Mouse (Mus musculus): ENCODE measurements around the gene Cntnap5a. TPM values are rescaled to one million over a fixed set of nuclear protein-coding genes. Genes with fewer than 3 reads are reported as not detected.

The Cntnap5a gene
- total RNA-seq, 2 experiments from 2014 or later = 13.2 to 15.2 TPM

GRCm38 (mm10) chr1:116353669-116354068, 669.1 kb downstream of the Cntnap5a start:
- DNase-seq (ENCODE audit: low spot score in 2 of 2) = no peak

GRCm38 (mm10) chr1:116365606-116366005, 681.0 kb downstream of the Cntnap5a start:
- DNase-seq (ENCODE audit: low spot score in 2 of 2) = no peak

DNA sequence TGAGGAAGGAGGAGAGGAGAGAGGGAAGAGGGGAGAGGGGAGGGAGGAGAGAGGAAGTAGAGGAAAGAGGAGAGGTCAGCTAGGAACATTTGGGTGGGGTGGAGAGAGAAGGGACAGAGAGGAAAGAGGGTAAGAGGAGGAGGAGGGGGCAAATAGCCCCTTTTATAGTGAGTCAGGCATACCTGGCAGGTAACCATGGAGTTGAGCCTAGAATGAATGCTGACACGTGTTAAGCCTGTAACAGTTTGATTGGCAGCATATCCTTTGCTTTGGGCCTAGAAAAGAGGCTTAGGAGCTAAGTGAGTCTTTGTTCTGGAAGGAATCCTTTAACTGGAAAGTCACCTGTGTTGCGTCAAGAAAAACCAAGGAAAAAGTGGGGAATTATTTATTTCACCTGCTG, 681.6 kb downstream of the Cntnap5a start:
- no peak for DNase-seq (ENCODE audit: low spot score in 2 of 2)

DNA sequence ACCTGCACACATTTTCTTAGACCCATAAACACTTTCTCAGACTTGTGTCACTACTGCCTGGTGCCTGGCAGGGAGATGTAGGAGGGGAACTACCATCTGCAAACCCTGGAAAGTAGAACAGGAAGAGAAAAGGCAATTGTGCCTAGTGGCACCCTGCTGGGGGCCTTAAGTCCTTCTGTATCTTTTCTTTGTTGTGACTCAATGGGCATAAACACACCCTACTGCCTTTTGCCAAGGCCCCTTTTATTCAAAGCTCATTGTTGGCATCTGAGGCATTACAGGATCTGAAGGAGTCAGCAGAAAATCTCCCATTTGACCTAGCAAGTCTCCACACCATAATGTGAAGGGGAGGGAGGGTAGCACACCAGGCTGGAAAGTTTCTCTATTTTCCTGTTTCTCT, 682.2 kb downstream of the Cntnap5a start:
- DNase-seq (ENCODE audit: low spot score in 2 of 2) = no peak

GRCm38 (mm10) chr1:116367572-116367971, 683.0 kb downstream of the Cntnap5a start:
- no peak for DNase-seq (ENCODE audit: low spot score in 2 of 2)

DNA sequence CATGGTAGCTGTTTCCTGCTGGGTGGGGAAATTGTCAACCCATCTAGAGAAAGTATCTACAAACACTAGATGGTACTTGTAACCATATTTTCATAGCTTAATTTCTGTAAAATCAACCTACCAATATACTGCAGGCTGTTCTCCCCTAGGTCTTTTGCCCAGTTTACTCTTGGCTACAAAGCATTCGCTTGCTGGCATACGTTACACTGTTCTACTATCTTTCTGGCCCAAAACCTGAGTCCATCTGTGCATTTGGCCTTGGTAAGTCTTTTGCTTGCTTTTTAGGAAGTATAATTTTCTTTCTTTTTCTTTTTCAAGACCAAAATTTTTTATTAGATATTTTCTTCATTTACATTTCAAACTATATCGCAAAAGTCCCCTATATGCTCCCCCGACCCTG, 686.3 kb downstream of the Cntnap5a start:
- DNase-seq (ENCODE audit: low spot score in 2 of 2) = no peak

GRCm38 (mm10) chr1:116373551-116373950, 689.0 kb downstream of the Cntnap5a start:
- no peak for DNase-seq (ENCODE audit: low spot score in 2 of 2)

DNA sequence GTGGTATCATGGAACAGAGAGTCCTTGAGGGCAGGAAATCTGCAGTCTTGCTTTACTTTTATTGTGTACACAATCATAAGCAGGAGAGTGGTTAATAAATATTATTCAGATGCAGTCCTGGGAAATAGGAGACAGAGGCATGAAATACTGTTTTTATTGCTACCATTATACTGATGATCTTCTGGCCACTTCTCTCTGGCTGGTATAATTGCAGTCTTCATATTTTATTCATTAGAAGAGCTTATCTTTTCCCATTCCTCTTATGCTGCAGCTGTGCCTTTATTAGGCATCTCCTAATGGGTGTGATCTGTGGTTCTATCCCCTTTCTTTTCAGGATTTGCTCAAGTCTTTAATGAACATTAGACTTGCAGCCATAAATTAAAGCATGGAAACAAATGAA, 707.8 kb downstream of the Cntnap5a start:
- no peak for DNase-seq (ENCODE audit: low spot score in 2 of 2)

DNA sequence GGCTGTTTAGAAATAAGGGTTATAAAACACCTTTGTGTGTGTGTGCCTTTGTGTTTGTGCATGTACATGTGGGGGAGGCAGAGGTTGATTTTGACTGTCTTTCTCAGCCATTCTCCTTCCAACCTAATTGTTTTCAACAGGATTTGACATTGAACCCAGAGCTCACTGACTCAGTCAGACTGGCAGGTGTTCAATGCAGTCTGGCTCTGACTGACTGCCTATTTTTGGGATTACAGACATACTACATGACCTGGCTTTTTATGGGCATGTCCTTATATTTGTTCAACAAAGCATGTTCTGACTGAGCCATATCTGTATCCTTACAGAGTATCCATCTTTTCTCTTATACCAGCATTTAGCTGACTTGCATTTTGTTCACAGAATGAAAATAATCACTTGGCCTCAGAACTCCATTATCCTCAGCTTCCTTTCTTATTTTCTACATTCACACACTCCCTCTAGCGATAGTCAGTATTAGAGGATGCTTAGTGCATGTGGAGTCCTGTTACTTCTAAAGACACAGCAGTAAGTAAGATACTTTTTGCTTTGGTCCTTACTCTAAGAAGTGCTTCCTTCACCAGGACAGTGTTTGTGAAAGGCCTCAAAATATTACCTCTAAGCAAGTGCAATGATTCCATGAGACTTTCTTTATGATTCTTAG, 717.6 kb downstream of the Cntnap5a start:
- peak in 1 of 2 experiments; percentile 7 for DNase-seq (ENCODE audit: low spot score in 2 of 2)

- no peak for DNase-seq (ENCODE audit: low spot score in 2 of 2)
These were observed 725.3 kb downstream of the Cntnap5a start for GRCm38 (mm10) chr1:116409836-116410235.

- DNase-seq (ENCODE audit: low spot score in 2 of 2) = peak in 1 of 2 experiments; percentile 7
These were observed 743.8 kb downstream of the Cntnap5a start for GRCm38 (mm10) chr1:116428396-116428795.

DNA sequence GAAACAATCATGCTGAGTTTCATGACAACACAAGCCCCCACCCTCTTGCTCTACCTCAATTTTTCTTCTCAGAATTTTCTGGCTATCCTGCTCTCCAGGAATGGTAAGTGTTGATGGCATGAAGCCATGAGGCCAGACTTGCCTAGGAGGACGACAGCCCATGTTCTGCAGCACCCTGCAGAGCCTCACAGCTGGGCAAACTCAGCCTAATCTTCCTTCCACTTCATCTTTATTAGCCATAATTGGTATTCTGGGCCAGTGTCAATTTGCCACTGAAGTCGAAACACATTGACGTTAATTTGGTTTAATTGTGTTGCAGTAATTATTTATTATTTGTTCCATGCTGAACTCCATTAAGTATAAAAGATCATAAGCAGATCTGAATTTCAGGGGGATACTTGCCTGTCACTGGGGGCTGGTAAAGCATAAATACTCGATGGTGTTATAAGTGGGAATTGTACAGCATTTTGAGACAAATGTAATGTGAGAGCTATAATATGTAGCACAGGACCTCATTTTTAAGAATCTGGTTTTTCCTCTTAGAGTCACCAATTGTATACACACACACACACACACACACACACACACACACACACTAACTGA, 770.7 kb downstream of the Cntnap5a start:
- no peak for DNase-seq (ENCODE audit: low spot score in 2 of 2)

GRCm38 (mm10) chr1:116477703-116478102, 793.1 kb downstream of the Cntnap5a start:
- peak; percentile 28 to 74 for DNase-seq (ENCODE audit: low spot score in 2 of 2)

DNA sequence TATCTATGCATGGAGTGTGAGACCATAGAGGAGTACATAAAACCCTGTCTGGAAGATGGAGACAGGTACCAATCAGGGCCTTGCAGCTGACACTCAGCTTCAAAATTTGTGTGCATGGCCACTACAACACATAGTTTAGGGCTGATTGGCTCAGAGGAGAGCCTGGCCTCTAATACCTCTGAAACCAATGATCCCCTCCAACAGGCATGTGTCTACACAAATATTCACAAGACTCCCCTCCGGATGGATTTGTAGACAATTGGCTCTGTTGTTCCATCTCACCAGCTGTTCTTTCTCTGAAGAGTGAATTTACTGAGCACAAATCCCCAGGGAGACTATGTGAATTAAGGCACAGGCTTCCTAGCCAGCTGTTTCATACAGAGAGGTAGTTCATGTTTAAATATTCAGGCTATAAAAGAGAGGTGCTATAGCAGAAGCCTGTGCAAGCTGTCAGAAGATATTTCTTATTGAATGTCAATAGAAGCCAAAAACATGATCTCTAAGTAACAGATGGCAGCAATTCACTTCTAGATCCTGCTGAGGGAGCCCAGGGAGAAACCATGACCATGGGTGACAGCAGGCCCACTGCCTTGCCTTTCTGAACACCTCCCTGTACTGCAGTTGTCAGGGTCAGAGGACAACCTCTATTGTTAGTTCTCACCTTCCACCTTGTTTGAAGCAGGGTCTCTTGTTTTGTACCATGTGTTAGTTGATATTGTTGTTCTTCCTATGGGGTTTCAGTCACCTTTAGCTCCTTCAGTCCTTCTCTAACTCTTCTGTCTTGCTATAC, 804.4 kb downstream of the Cntnap5a start:
- DNase-seq (ENCODE audit: low spot score in 2 of 2) = peak in 1 of 2 experiments; percentile 21

DNA sequence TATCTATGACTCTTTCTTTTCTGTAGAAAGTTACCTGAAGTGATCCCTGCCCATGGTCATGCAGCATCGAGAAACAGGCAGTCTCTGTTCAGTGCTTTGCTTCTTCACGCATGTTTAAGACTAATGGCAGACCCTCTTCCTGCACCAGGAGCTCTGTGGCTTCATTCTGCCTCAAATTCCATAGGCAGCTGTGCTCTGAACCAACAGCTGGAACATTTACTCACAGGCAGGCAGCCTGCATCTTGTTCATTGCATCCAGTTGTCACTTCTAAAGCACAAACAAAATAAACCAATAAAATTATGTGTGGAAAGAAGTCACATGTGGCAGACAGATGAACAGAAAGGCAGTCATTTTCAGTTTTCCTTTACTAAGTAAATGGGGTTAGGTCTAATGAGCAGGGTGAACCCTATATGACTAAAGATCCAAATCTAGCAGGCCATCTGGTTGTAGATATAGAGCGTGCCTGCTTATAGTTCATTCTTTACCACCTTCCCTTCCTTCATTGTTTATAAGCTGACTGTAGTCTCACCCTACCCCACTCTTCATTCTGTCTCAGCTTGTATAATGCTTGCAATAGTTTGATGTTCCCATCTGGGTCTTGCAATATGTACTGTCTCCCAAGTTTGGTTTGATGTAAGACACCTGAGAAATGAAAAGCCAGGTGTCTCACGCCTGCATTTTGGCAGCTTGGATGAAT, 893.6 kb downstream of the Cntnap5a start:
- no peak for DNase-seq (ENCODE audit: low spot score in 2 of 2)

- DNase-seq (ENCODE audit: low spot score in 2 of 2) = no peak
These were observed 931.7 kb downstream of the Cntnap5a start for GRCm38 (mm10) chr1:116616272-116616671.

Small RNAs within 50 kb of the gene (microRNA-seq; reads per million reads assigned to microRNA genes)
- 0 reads per million in 2 experiments for gene Gm23393

Data from layer of hippocampus, adult 18-20 months (tissue).